Mouse (Mus musculus): ENCODE data around the gene Mrtfa. TPM values are rescaled to one million over a fixed set of nuclear protein-coding genes. Genes with fewer than 3 reads are reported as not detected.

Mrtfa gene
- 14.4 and 14.7 TPM in 2 replicates for polyA plus RNA-seq (2014; fragmentation: Nextera tagmentation; extraction: Ambion mirVana)

DNA sequence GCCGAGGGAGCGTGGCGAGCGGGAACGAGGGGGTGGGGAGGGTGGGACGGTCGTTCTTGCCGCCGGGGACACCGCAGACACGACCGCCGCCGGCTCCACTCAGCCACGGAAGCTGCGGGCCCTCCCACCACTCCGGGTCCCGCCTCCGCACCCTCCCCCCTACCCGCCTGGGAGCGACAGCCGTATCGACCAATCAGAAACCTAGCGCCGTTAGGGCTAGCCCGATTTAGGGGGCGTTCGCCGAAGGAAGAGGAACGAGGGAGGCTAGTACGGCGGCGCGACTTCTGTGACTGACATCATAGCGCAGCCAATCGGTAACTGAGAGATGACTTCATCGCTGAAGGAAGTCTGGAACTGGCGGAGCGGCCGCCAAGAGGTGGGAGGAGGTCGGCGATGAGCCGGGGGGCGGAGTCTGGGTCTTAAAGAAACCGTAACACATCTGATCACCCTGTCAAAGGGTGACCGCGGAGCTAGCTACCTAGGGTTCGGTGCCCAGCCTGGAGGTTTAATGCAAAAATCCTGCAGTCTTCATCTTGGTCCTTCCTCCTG lies at the start of gene Mrtfa:
Gene Mrtfa, minus strand, starts transcription at position 128 of the 549 bp plus-strand sequence.
- Histone ChIP-seq H3K4me2 (ENCODE audit: low read length) (peak within 1 kb of the TSS; percentile 86), H3K4me3 (ENCODE audit: control insufficient read depth in 1 of 2, insufficient read depth in 1 of 2, low read depth in 1 of 2, low read length in 2 of 2) (peak within 1 kb of the TSS; percentile 76 to 90), H3K4me1 (ENCODE audit: control insufficient read depth in 2 of 2, insufficient read depth in 2 of 2, low read length in 2 of 2) (peaks cover 0 to 18% of the 10 kb centered on the region in 2 experiments; a peak in 2 of 4 replicates), H3K27ac (replicated peaks in 1 of 2; ENCODE audit: control insufficient read depth in 1 of 2, insufficient read depth in 1 of 2, low read depth in 2 of 2, low read length in 2 of 2) (peak within 1 kb of the TSS; percentile 61 to 62; a peak in 3 of 4 replicates), H3K9ac (ENCODE audit: low read length) (peak within 1 kb of the TSS; percentile 93), H3K27me3 (ENCODE audit: control insufficient read depth, insufficient read depth, low read length) (no peaks in the 10 kb centered on the region), H3K9me3 (ENCODE audit: control insufficient read depth, low read length) (no peaks in the 10 kb centered on the region), H3K36me3 (ENCODE audit: control insufficient read depth, insufficient read depth, low read length) (no peaks in the 10 kb centered on the region)
- ATAC-seq (ENCODE audit: insufficient number of reproducible peaks, insufficient read depth, low FRiP score, low read depth): peak; percentile 99
- WGBS: under 1% methylated on average over 48 of the region's 48 CpGs

DNA sequence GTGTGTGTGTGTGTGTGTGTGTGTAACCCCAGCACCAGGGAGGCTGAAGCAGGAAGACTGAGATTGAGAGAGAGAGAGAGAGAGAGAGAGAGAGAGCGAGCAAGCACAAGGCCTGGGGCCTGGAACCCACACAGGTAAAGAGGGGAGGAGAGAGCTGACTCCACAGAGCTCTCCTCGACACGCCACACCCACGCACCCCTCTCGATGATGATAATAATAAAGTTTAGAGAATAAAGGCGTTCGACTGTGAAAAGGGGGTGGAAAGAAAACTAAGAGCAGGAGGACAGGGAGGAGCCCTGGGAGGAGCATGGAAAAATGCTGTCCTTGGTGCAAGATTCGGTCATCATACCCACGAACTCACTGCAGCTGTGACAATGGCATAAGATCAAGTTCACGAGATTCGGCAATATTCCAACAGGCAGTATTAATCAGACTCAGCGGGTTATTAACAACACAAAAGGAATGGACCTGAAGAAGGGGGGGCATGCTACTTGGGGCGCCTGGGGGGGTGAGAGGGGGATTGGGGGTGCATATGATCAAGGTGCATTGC lies 49.3 kb upstream of the Mrtfa start:
- Histone ChIP-seq H3K4me1 (ENCODE audit: control insufficient read depth in 2 of 2, insufficient read depth in 2 of 2, low read length in 2 of 2) (peaks cover 7 to 12% of the 10 kb centered on the region in 2 experiments; a peak in 3 of 4 replicates), H3K36me3 (ENCODE audit: control insufficient read depth, insufficient read depth, low read length) (no peaks in the 10 kb centered on the region), H3K27ac (replicated peaks in 1 of 2; ENCODE audit: control insufficient read depth in 1 of 2, insufficient read depth in 1 of 2, low read depth in 2 of 2, low read length in 2 of 2) (no peak overlapping the region), H3K9me3 (ENCODE audit: control insufficient read depth, low read length) (0 out of 2 replicates have a peak, but pooled peaks cover 6% of the 10 kb centered on the region), H3K9ac (ENCODE audit: low read length) (no peak overlapping the region), H3K4me3 (ENCODE audit: control insufficient read depth in 1 of 2, insufficient read depth in 1 of 2, low read depth in 1 of 2, low read length in 2 of 2) (no peak overlapping the region), H3K4me2 (ENCODE audit: low read length) (no peak overlapping the region), H3K27me3 (ENCODE audit: control insufficient read depth, insufficient read depth, low read length) (peaks cover 45% of the 10 kb centered on the region)
- no peak for ATAC-seq (ENCODE audit: insufficient number of reproducible peaks, insufficient read depth, low FRiP score, low read depth)
- WGBS: 79% methylated on average over 13 of the region's 13 CpGs

DNA sequence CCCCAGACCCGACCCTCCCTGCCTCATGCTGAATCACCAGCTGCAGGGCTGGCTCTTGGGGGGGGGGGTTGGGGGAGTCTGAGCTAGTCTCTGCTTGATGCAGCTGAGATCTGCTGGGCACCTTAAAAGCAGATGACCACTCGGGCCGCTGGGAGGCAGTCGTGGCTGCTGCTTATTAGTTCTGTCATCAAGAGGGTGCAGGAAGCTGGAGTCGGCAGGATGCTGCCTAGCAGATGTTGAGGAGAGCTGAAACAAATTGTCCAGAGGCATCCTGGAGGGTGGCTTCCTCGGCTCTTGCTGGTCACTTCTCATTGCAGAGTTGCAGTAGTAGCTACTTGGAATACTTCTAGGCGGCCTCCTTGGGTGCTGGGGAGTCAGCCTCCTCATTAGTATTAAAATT lies 48.7 kb upstream of the Mrtfa start:
- 14% methylated on average over 7 of the region's 7 CpGs for WGBS
- Histone ChIP-seq H3K4me1 (ENCODE audit: control insufficient read depth in 2 of 2, insufficient read depth in 2 of 2, low read length in 2 of 2) (peaks cover 7 to 12% of the 10 kb centered on the region in 2 experiments; a peak in 3 of 4 replicates), H3K27me3 (ENCODE audit: control insufficient read depth, insufficient read depth, low read length) (peaks cover 46% of the 10 kb centered on the region), H3K9ac (ENCODE audit: low read length) (no peak overlapping the region), H3K4me2 (ENCODE audit: low read length) (no peak overlapping the region), H3K36me3 (ENCODE audit: control insufficient read depth, insufficient read depth, low read length) (no peaks in the 10 kb centered on the region), H3K27ac (replicated peaks in 1 of 2; ENCODE audit: control insufficient read depth in 1 of 2, insufficient read depth in 1 of 2, low read depth in 2 of 2, low read length in 2 of 2) (no peak overlapping the region), H3K9me3 (ENCODE audit: control insufficient read depth, low read length) (0 out of 2 replicates have a peak, but pooled peaks cover 1% of the 10 kb centered on the region), H3K4me3 (ENCODE audit: control insufficient read depth in 1 of 2, insufficient read depth in 1 of 2, low read depth in 1 of 2, low read length in 2 of 2) (no peak overlapping the region)
- ATAC-seq (ENCODE audit: insufficient number of reproducible peaks, insufficient read depth, low FRiP score, low read depth): no peak

DNA sequence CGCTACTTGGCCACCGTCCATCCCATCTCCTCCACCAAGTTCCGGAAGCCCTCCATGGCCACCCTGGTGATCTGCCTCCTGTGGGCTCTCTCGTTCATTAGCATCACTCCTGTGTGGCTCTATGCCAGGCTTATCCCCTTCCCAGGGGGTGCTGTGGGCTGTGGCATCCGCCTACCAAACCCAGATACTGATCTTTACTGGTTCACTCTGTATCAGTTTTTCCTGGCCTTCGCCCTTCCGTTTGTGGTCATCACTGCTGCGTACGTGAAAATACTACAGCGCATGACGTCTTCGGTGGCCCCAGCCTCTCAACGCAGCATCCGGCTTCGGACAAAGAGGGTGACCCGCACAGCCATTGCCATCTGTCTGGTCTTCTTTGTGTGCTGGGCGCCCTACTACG lies 46.9 kb upstream of the Mrtfa start:
- Histone ChIP-seq H3K36me3 (ENCODE audit: control insufficient read depth, insufficient read depth, low read length) (no peaks in the 10 kb centered on the region), H3K4me1 (ENCODE audit: control insufficient read depth in 2 of 2, insufficient read depth in 2 of 2, low read length in 2 of 2) (peaks cover 7 to 12% of the 10 kb centered on the region in 2 experiments; a peak in 3 of 4 replicates), H3K9ac (ENCODE audit: low read length) (no peak overlapping the region), H3K9me3 (ENCODE audit: control insufficient read depth, low read length) (no peaks in the 10 kb centered on the region), H3K4me2 (ENCODE audit: low read length) (no peak overlapping the region), H3K27ac (replicated peaks in 1 of 2; ENCODE audit: control insufficient read depth in 1 of 2, insufficient read depth in 1 of 2, low read depth in 2 of 2, low read length in 2 of 2) (no peak overlapping the region), H3K4me3 (ENCODE audit: control insufficient read depth in 1 of 2, insufficient read depth in 1 of 2, low read depth in 1 of 2, low read length in 2 of 2) (no peak overlapping the region), H3K27me3 (ENCODE audit: control insufficient read depth, insufficient read depth, low read length) (peaks cover 46% of the 10 kb centered on the region)
- no peak for ATAC-seq (ENCODE audit: insufficient number of reproducible peaks, insufficient read depth, low FRiP score, low read depth)
- 92% methylated on average over 18 of the region's 18 CpGs for WGBS

DNA sequence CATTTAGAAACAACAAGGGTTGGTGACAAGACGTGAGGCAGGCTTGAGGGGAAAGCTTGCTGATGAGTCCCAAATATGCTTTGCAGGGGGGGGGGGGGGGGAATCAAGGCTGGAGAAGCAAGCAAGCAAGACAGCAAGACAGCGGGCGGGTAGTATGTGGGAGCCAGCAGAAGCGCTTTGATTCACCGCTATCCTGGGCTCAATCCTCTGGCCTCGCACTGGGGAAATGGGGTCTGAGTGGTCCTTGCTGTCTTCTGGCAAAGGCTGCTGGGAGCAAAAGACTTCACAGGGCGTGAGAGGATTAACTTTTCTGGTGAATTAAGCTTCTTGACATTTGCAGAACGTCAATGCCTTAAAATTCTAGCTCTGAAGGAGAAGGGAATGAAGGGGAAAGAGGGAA lies 45.5 kb upstream of the Mrtfa start:
- H3K27me3 ChIP-seq (ENCODE audit: control insufficient read depth, insufficient read depth, low read length): peaks cover 46% of the 10 kb centered on the region
- ATAC-seq (ENCODE audit: insufficient number of reproducible peaks, insufficient read depth, low FRiP score, low read depth): no peak
- WGBS: 5% methylated on average over 8 of the region's 8 CpGs

DNA sequence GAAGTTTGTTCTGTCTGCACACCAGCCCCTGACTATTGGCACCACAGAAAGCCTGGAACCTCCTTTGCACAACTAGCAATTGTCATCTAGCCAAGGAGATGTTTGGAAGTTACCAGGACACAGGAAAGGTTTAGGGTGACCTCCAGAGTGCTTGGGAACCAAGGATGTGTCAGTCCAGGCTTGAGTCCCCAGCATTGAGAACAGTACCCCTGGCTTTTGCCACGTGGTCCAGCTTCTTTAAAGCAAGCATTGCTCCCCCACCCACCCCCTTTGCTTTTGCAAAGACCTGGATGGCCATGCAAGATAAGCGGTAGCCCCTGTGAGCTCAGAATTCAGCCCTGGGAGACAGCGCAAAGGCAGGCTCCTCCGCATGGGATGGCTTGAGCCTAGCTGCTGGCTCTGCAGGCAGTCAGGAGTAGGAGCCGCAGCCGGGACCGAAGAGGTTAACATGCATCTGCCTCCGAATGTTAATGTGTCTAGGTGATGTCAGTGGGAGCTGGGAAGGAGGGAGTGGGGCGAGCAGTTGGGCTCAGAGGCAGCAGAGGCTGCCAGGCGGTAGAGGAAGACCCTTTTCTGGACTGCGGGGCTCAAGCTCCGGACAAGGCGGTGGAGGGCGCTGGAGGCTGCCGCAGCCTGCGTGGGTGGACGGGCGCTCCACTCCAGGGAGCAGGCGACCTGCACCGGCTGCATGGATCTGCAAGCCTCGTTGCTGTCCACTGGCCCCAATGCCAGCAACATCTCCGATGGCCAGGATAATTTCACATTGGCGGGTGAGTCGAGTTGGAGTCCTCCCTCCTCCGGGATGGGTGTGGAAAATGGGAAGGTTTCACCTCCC lies 44.7 kb upstream of the Mrtfa start, which contains the start of gene Mchr1:
Gene Mchr1, plus strand, starts transcription at position 414 of the 835 bp plus-strand sequence.
- H3K9me3 ChIP-seq (ENCODE audit: control insufficient read depth, low read length): no peaks in the 10 kb centered on the region
- H3K4me3 ChIP-seq (ENCODE audit: control insufficient read depth in 1 of 2, insufficient read depth in 1 of 2, low read depth in 1 of 2, low read length in 2 of 2): peak within 1 kb of the TSS; percentile 24 to 39
- peak within 1 kb of the TSS; percentile 25; the same call in 1 of the 2 replicates for H3K9ac ChIP-seq (ENCODE audit: low read length)
- no peak within 1 kb of the TSS for H3K27ac ChIP-seq (replicated peaks in 1 of 2; ENCODE audit: control insufficient read depth in 1 of 2, insufficient read depth in 1 of 2, low read depth in 2 of 2, low read length in 2 of 2)
- peaks cover 43% of the 10 kb centered on the region for H3K27me3 ChIP-seq (ENCODE audit: control insufficient read depth, insufficient read depth, low read length)
- no peaks in the 10 kb centered on the region for H3K36me3 ChIP-seq (ENCODE audit: control insufficient read depth, insufficient read depth, low read length)
- H3K4me1 ChIP-seq (ENCODE audit: control insufficient read depth in 2 of 2, insufficient read depth in 2 of 2, low read length in 2 of 2): peaks cover 7 to 12% of the 10 kb centered on the region in 2 experiments; a peak in 3 of 4 replicates
- ATAC-seq (ENCODE audit: insufficient number of reproducible peaks, insufficient read depth, low FRiP score, low read depth): peak; percentile 54; the same call in 1 of the 2 replicates
- H3K4me2 ChIP-seq (ENCODE audit: low read length): peak within 1 kb of the TSS; percentile 79
- 1% methylated on average over 25 of the region's 25 CpGs for WGBS

More for the DNA sequence above, 45.5 kb upstream of the Mrtfa start:
- Histone ChIP-seq H3K9ac (ENCODE audit: low read length) (peak overlapping the region; percentile 25; the same call in 1 of the 2 replicates), H3K4me3 (ENCODE audit: control insufficient read depth in 1 of 2, insufficient read depth in 1 of 2, low read depth in 1 of 2, low read length in 2 of 2) (peak overlapping the region in 1 of 2 experiments; percentile 39; a peak in 2 of 4 replicates), H3K9me3 (ENCODE audit: control insufficient read depth, low read length) (no peaks in the 10 kb centered on the region), H3K4me1 (ENCODE audit: control insufficient read depth in 2 of 2, insufficient read depth in 2 of 2, low read length in 2 of 2) (peaks cover 7 to 12% of the 10 kb centered on the region in 2 experiments; a peak in 3 of 4 replicates), H3K27ac (replicated peaks in 1 of 2; ENCODE audit: control insufficient read depth in 1 of 2, insufficient read depth in 1 of 2, low read depth in 2 of 2, low read length in 2 of 2) (no peak overlapping the region), H3K36me3 (ENCODE audit: control insufficient read depth, insufficient read depth, low read length) (no peaks in the 10 kb centered on the region), H3K4me2 (ENCODE audit: low read length) (peak overlapping the region; percentile 79)

DNA sequence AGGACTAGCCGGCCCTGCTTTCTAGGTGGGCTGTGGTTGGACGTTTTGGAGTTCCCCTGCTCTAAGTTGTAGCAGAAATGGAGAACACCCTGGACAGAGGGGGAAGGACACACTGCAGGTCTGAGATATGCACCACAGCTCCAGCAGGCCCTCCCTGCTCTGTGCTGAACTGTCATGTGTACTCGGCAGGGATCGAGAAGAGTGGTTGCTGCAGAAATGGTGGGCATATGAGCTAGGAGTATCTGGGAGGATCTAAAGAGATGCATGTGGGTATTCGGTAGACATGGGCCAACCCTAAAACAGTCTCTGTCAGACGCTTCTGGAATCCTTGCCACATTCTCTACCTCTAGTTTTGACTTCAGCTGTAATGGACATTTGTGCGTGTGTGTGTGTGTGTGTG lies 40.8 kb upstream of the Mrtfa start:
- no peaks in the 10 kb centered on the region for H3K9me3 ChIP-seq (ENCODE audit: control insufficient read depth, low read length)
- WGBS: 61% methylated on average over 7 of the region's 7 CpGs
- ATAC-seq (ENCODE audit: insufficient number of reproducible peaks, insufficient read depth, low FRiP score, low read depth): no peak

More for the DNA sequence above, 40.8 kb upstream of the Mrtfa start:
- Histone ChIP-seq H3K9ac (ENCODE audit: low read length) (no peak overlapping the region), H3K36me3 (ENCODE audit: control insufficient read depth, insufficient read depth, low read length) (no peaks in the 10 kb centered on the region), H3K27me3 (ENCODE audit: control insufficient read depth, insufficient read depth, low read length) (peaks cover 8% of the 10 kb centered on the region), H3K4me2 (ENCODE audit: low read length) (no peak overlapping the region), H3K4me1 (ENCODE audit: control insufficient read depth in 2 of 2, insufficient read depth in 2 of 2, low read length in 2 of 2) (peaks cover 7 to 12% of the 10 kb centered on the region in 2 experiments; a peak in 3 of 4 replicates), H3K27ac (replicated peaks in 1 of 2; ENCODE audit: control insufficient read depth in 1 of 2, insufficient read depth in 1 of 2, low read depth in 2 of 2, low read length in 2 of 2) (no peak overlapping the region), H3K4me3 (ENCODE audit: control insufficient read depth in 1 of 2, insufficient read depth in 1 of 2, low read depth in 1 of 2, low read length in 2 of 2) (no peak overlapping the region)

Data from heart, embryonic 14.5 days (tissue).